Mouse (Mus musculus): ENCODE data around the gene Lce1b. TPM values are rescaled to one million over a fixed set of nuclear protein-coding genes. Genes with fewer than 3 reads are reported as not detected.

Gene Lce1b
- polyA plus RNA-seq, 1 experiment from 2014 or later = not detected

DNA sequence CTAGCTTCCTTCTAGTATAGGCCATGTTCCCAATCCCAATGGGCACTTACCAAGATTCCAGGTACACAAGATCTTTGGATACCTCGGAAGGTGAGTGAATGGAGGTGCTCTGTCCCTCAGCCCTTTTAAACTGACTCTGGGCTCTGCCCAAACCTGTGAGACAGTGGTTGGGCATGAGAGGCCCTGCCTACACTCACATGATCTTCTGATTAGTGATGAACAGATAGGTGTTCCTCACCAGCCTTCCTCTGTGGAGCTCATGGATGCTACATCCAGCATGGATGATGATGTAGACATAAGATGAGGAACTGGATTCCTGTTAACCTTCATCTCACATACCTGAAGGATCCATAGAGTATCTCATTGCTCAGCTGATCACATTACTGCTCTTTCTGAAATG lies 8.5 kb downstream of the Lce1b start, which contains the start of gene Lce1a1:
Lce1a1 (minus strand) TSS at position 101 of the 400 bp plus-strand sequence.
- 78% methylated on average over 1 of the region's 1 CpGs for WGBS
- no peak for TF ChIP-seq CTCF (IDR thresholded peaks at IDR 0.05; ENCODE audit: low read depth)
- Histone ChIP-seq H3K36me3 (ENCODE audit: insufficient read depth, low read length) (no peaks in the 10 kb centered on the region), H3K4me1 (replicated peaks; ENCODE audit: insufficient read depth, low read length) (no peaks in the 10 kb centered on the region), H3K9me3 (replicated peaks; ENCODE audit: low read length) (no peaks in the 10 kb centered on the region), H3K9ac (ENCODE audit: low read depth, low read length) (no peak within 1 kb of the TSS), H3K4me3 (replicated peaks; ENCODE audit: low read depth, low read length) (no peak within 1 kb of the TSS), H3K27me3 (ENCODE audit: insufficient read depth, low read length) (no peaks in the 10 kb centered on the region), H3K27ac (no peak within 1 kb of the TSS), H3K4me2 (ENCODE audit: low read length) (no peak within 1 kb of the TSS)
- DNase-seq (ENCODE audit: low spot score) = no peak
- ATAC-seq (replicated peaks; ENCODE audit: low FRiP score, low read depth) = no peak

DNA sequence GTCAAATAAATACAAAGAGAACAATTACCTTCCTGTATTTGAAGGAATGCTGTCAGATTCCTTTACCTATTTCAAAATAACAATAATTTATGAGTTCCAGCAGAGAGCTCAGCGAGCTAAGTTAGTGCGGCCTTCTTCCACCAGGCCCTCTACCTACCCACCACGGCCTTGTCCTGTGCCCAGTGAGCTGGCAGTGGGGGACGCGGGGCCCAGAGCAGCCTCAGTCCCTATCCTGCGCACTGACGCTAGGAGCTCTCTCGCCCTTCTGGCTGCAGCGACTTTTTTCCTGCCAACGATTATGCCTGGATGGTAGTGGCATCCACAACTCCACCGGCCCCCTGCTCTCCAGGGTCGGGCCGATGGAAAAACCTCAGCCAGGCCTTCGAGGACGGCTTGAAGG lies 16.9 kb downstream of the Lce1b start:
- no peak for TF ChIP-seq CTCF (IDR thresholded peaks at IDR 0.05; ENCODE audit: low read depth)
- H3K4me2 ChIP-seq (ENCODE audit: low read length) = no peak overlapping the region
- no peaks in the 10 kb centered on the region for H3K36me3 ChIP-seq (ENCODE audit: insufficient read depth, low read length)
- H3K9ac ChIP-seq (ENCODE audit: low read depth, low read length) = no peak overlapping the region
- DNase-seq (ENCODE audit: low spot score) (no peak), ATAC-seq (replicated peaks; ENCODE audit: low FRiP score, low read depth) (no peak)
- H3K4me1 ChIP-seq (replicated peaks; ENCODE audit: insufficient read depth, low read length) = no peaks in the 10 kb centered on the region
- no peak overlapping the region for H3K27ac ChIP-seq
- 91% methylated on average over 15 of the region's 15 CpGs for WGBS
- H3K4me3 ChIP-seq (replicated peaks; ENCODE audit: low read depth, low read length) = no peak overlapping the region
- H3K9me3 ChIP-seq (replicated peaks; ENCODE audit: low read length) = no peaks in the 10 kb centered on the region
- no peaks in the 10 kb centered on the region for H3K27me3 ChIP-seq (ENCODE audit: insufficient read depth, low read length)

DNA sequence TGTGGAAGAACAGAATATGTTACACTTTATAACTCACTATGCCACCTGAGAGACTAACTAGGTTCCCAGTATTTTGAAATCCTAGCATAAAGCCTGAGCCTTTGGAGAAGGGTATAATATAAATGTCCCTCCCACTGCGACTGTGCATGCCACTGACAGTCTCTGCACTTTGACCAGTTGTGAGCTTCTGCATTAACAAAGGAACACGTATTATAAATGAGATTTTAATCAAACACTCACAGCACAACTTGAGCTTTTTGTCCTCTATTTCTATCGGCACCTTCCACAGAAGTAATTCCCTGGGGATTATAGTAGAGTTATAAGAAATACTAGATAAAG lies 18.1 kb downstream of the Lce1b start:
- no peak for DNase-seq (ENCODE audit: low spot score)
- no peaks in the 10 kb centered on the region for H3K4me1 ChIP-seq (replicated peaks; ENCODE audit: insufficient read depth, low read length)
- no peak overlapping the region for H3K4me2 ChIP-seq (ENCODE audit: low read length)
- no peaks in the 10 kb centered on the region for H3K9me3 ChIP-seq (replicated peaks; ENCODE audit: low read length)
- no peaks in the 10 kb centered on the region for H3K27me3 ChIP-seq (ENCODE audit: insufficient read depth, low read length)
- H3K4me3 ChIP-seq (replicated peaks; ENCODE audit: low read depth, low read length) = no peak overlapping the region
- no peak overlapping the region for H3K27ac ChIP-seq
- 62% methylated on average over 3 of the region's 3 CpGs for WGBS
- no peak overlapping the region for H3K9ac ChIP-seq (ENCODE audit: low read depth, low read length)
- H3K36me3 ChIP-seq (ENCODE audit: insufficient read depth, low read length) = no peaks in the 10 kb centered on the region
- TF ChIP-seq CTCF (IDR thresholded peaks at IDR 0.05; ENCODE audit: low read depth) = no peak
- ATAC-seq (replicated peaks; ENCODE audit: low FRiP score, low read depth) = peak; percentile 78

DNA sequence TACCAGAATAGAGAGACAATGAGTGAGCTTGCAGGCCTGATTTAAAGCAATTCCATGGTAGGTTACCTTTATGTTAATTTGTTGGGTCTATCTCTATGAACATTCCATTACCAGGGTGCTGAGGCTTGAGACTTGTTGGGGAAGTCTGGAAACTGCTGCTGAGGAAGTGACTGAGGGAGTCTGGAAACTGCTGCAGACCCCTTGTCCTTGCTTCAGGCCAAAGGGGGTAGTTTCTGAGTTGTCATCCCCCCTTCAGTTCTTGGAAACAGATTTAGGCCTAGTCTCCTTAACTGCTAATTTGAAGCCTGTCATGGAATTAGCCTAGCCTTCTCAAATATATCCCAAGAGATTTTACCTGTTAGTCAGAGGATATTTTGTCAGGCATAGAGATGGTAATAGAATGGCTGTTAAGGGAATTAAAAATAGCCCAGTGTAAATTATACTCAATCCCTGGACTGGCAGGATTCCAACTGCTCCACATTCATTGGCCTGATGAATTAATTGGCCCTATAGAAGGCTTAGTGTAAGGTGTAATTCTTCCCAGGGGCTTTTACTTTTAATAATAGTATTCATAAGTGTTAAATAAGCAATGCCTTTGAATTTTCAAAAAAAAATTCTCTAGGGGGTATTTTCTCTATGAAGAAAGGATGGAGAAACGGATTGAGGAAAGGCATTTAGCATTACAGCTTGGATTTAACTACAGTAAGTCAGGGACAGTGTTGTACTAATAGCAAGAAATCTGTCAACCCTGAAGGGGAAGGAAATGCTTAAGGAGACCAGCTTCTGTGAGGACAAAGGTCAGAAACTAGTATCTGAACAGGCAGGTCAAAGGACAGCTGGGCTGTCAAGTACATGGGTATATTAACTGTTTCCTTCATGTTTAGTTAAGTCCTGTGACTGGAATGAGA lies 18.7 kb downstream of the Lce1b start:
- Histone ChIP-seq H3K4me2 (ENCODE audit: low read length) (no peak overlapping the region), H3K9me3 (replicated peaks; ENCODE audit: low read length) (no peaks in the 10 kb centered on the region), H3K36me3 (ENCODE audit: insufficient read depth, low read length) (no peaks in the 10 kb centered on the region), H3K27ac (no peak overlapping the region), H3K4me3 (replicated peaks; ENCODE audit: low read depth, low read length) (no peak overlapping the region), H3K27me3 (ENCODE audit: insufficient read depth, low read length) (no peaks in the 10 kb centered on the region), H3K4me1 (replicated peaks; ENCODE audit: insufficient read depth, low read length) (no peaks in the 10 kb centered on the region), H3K9ac (ENCODE audit: low read depth, low read length) (no peak overlapping the region)
- peak; percentile 32 for DNase-seq (ENCODE audit: low spot score)
- TF ChIP-seq CTCF (IDR thresholded peaks at IDR 0.05; ENCODE audit: low read depth) = no peak
- WGBS = 21% methylated on average over 1 of the region's 1 CpGs
- ATAC-seq (replicated peaks; ENCODE audit: low FRiP score, low read depth) = peak; percentile 90

DNA sequence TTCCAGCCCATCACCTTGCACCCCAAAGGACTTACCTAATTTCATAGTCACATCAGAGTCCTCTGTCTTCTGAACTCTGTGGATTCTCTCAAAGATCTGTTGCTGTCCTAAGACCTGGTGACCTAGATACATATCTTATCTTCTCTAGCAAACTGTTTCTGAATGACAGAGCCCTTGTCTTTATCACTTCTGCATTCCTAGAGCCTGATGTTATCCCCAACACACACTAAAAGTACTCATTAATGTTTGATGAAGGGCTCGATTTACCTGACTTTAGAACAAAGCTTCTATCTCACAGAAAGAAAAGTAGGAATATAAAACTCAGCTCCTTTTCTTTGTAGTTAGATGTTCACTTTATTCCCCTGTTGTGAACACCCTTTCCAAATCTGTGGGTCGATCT lies 35.2 kb downstream of the Lce1b start, which contains the start of gene Lce6a:
Lce6a (minus strand) TSS at position 101 of the 400 bp plus-strand sequence.
- no peak for ATAC-seq (replicated peaks; ENCODE audit: low FRiP score, low read depth)

DNA sequence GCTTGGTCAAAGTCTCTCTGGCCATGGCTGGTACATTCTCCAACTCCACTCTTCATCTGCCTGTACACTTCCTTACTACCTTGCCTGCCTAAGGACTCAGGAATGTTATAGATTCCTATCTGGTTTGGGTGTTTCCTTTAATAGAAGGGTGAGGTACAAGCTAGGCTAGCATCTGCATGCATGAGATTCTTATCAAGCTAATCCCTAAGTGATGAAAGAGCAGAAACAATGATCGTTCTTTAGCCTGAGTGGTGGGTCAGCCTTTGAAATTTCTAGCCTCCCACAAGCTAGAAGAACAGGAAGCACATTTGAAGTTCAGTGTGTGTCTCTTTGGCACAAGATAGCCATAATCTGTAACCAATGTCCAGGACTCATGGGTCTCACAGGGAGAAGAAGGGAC lies 46.9 kb downstream of the Lce1b start:
- ATAC-seq (replicated peaks; ENCODE audit: low FRiP score, low read depth) (no peak), DNase-seq (ENCODE audit: low spot score) (no peak)
- H3K4me1 ChIP-seq (replicated peaks; ENCODE audit: insufficient read depth, low read length) = no peaks in the 10 kb centered on the region
- no peaks in the 10 kb centered on the region for H3K27me3 ChIP-seq (ENCODE audit: insufficient read depth, low read length)
- no peak overlapping the region for H3K4me2 ChIP-seq (ENCODE audit: low read length)
- 54% methylated on average over 1 of the region's 1 CpGs for WGBS
- no peak overlapping the region for H3K9ac ChIP-seq (ENCODE audit: low read depth, low read length)
- TF ChIP-seq CTCF (IDR thresholded peaks at IDR 0.05; ENCODE audit: low read depth) = no peak
- H3K36me3 ChIP-seq (ENCODE audit: insufficient read depth, low read length) = no peaks in the 10 kb centered on the region
- no peak overlapping the region for H3K27ac ChIP-seq
- no peak overlapping the region for H3K4me3 ChIP-seq (replicated peaks; ENCODE audit: low read depth, low read length)
- H3K9me3 ChIP-seq (replicated peaks; ENCODE audit: low read length) = no peaks in the 10 kb centered on the region

More for the DNA sequence above, 35.2 kb downstream of the Lce1b start, which contains the start of gene Lce6a:
- Histone ChIP-seq H3K27me3 (ENCODE audit: insufficient read depth, low read length) (no peaks in the 10 kb centered on the region), H3K36me3 (ENCODE audit: insufficient read depth, low read length) (no peaks in the 10 kb centered on the region), H3K27ac (no peak within 1 kb of the TSS), H3K4me2 (ENCODE audit: low read length) (no peak within 1 kb of the TSS), H3K9me3 (replicated peaks; ENCODE audit: low read length) (no peaks in the 10 kb centered on the region), H3K4me3 (replicated peaks; ENCODE audit: low read depth, low read length) (no peak within 1 kb of the TSS), H3K4me1 (replicated peaks; ENCODE audit: insufficient read depth, low read length) (no peaks in the 10 kb centered on the region), H3K9ac (ENCODE audit: low read depth, low read length) (no peak within 1 kb of the TSS)
- no peak for DNase-seq (ENCODE audit: low spot score)
- WGBS = 80% methylated on average over 2 of the region's 2 CpGs
- TF ChIP-seq CTCF (IDR thresholded peaks at IDR 0.05; ENCODE audit: low read depth) = no peak

Data from kidney, postnatal 0 days (tissue).